Mouse (Mus musculus) T-helper 1 cell (primary cell): Measurements from ENCODE around the gene Osbpl10.

Experiments used
- in situ Hi-C: fragments of 300-600 bp; cut with MboI, MseI; formaldehyde crosslinking; loops from one replicate; pipeline ENCODE4 v1.15.1; 2025; ENCODE audit warnings: high pct_unique_total_duplicates

Gene Osbpl10

GRCm38 (mm10) chr9:115149011-115149756, 170.8 kb downstream of the Osbpl10 start:
- in situ Hi-C loops: no loop called here

- in situ Hi-C loops: loop anchor here (10.0 kb wide), 1 partner anchor 543 kb away; no protein-coding TSS in a partner anchor
Observed at GRCm38 (mm10) chr9:115161591-115161990, 183.2 kb downstream of the Osbpl10 start.

GRCm38 (mm10) chr9:115163031-115163430, 184.7 kb downstream of the Osbpl10 start:
- in situ Hi-C loops: loop anchor here (10.0 kb wide), 1 partner anchor 542 kb away; no protein-coding TSS in a partner anchor

- in situ Hi-C loops: loop anchor here (10.0 kb wide), 1 partner anchor 541 kb away; no protein-coding TSS in a partner anchor
Observed at GRCm38 (mm10) chr9:115163693-115164092, 185.3 kb downstream of the Osbpl10 start.

GRCm38 (mm10) chr9:115164351-115164750, 186.0 kb downstream of the Osbpl10 start:
- in situ Hi-C loops: loop anchor here (10.0 kb wide), 1 partner anchor 540 kb away; no protein-coding TSS in a partner anchor

- in situ Hi-C loops: loop anchor here (10.0 kb wide), 1 partner anchor 539 kb away; no protein-coding TSS in a partner anchor
Observed at GRCm38 (mm10) chr9:115165996-115166395, 187.6 kb downstream of the Osbpl10 start.

GRCm38 (mm10) chr9:115169591-115169990, 191.2 kb downstream of the Osbpl10 start:
- in situ Hi-C loops: loop anchor here (10.0 kb wide), 1 partner anchor 535 kb away; no protein-coding TSS in a partner anchor

GRCm38 (mm10) chr9:115172096-115172495, 193.7 kb downstream of the Osbpl10 start:
- in situ Hi-C loops: no loop called here

- in situ Hi-C loops: no loop called here
Observed at GRCm38 (mm10) chr9:115179154-115179553, 200.8 kb downstream of the Osbpl10 start.

- in situ Hi-C loops: no loop called here
Observed at GRCm38 (mm10) chr9:115179935-115180334, 201.6 kb downstream of the Osbpl10 start.

GRCm38 (mm10) chr9:115186402-115186801, 208.0 kb downstream of the Osbpl10 start:
- in situ Hi-C loops: no loop called here

- in situ Hi-C loops: no loop called here
Observed at GRCm38 (mm10) chr9:115190376-115190942, 212.1 kb downstream of the Osbpl10 start.

- in situ Hi-C loops: no loop called here
Observed at GRCm38 (mm10) chr9:115192890-115193289, 214.5 kb downstream of the Osbpl10 start.

GRCm38 (mm10) chr9:115197082-115197481, 218.7 kb downstream of the Osbpl10 start:
- in situ Hi-C loops: no loop called here

GRCm38 (mm10) chr9:115200166-115200862, 221.9 kb downstream of the Osbpl10 start:
- in situ Hi-C loops: no loop called here

- in situ Hi-C loops: no loop called here
Observed at GRCm38 (mm10) chr9:115201264-115201663, 222.9 kb downstream of the Osbpl10 start.

GRCm38 (mm10) chr9:115203136-115203535, 224.8 kb downstream of the Osbpl10 start:
- in situ Hi-C loops: no loop called here

GRCm38 (mm10) chr9:115205491-115205890, 227.1 kb downstream of the Osbpl10 start:
- in situ Hi-C loops: no loop called here

GRCm38 (mm10) chr9:115206219-115206618, 227.8 kb downstream of the Osbpl10 start:
- in situ Hi-C loops: no loop called here

GRCm38 (mm10) chr9:115209737-115210136, 231.4 kb downstream of the Osbpl10 start:
- in situ Hi-C loops: no loop called here

- in situ Hi-C loops: no loop called here
Observed at GRCm38 (mm10) chr9:115210535-115210934, 232.2 kb downstream of the Osbpl10 start.

GRCm38 (mm10) chr9:115213755-115214264, 235.4 kb downstream of the Osbpl10 start:
- in situ Hi-C loops: no loop called here
